Mouse (Mus musculus) lung, embryonic 15.5 days (tissue): ENCODE results near the gene Fam110c. TPM values are rescaled to one million over a fixed set of nuclear protein-coding genes. Genes with fewer than 3 reads are reported as not detected.

Source experiments
- ATAC-seq: fragments of 200-750 bp; cut with Nextera tagmentation; 2 replicates; pipeline ENCODE4 v1.8.0; 2017; ENCODE audit warnings: moderate number of reproducible peaks, borderline replicate concordance; ENCODE audit not compliant: low FRiP score, low TSS enrichment; ENCODE audit errors: extremely low read depth
- H3K27ac ChIP-seq: fragments of 300-500 bp; sonication (generic); 2 replicates; pipeline ENCODE4 v1.5.1; 2015; ENCODE audit warnings: moderate library complexity, mild to moderate bottlenecking, inconsistent platforms
- H3K27me3 ChIP-seq: fragments of 300-500 bp; sonication (generic); 2 replicates; pipeline ENCODE4 v1.6.1; 2015; ENCODE audit warnings: inconsistent platforms
- H3K36me3 ChIP-seq: fragments of 300-500 bp; sonication (generic); 2 replicates; pipeline ENCODE4 v1.6.1; 2015; ENCODE audit warnings: inconsistent platforms
- H3K4me1 ChIP-seq: fragments of 300-500 bp; sonication (generic); 2 replicates; pipeline ENCODE4 v1.6.1; 2015; ENCODE audit warnings: inconsistent platforms
- H3K4me2 ChIP-seq: fragments of 300-500 bp; sonication (generic); 2 replicates; pipeline ENCODE4 v1.6.1; 2015; ENCODE audit warnings: inconsistent platforms, mild to moderate bottlenecking, moderate library complexity
- H3K4me3 ChIP-seq: fragments of 300-500 bp; sonication (generic); 2 replicates; pipeline ENCODE4 v1.5.1; 2015; ENCODE audit warnings: mild to moderate bottlenecking, inconsistent platforms
- H3K9ac ChIP-seq: fragments of 300-500 bp; sonication (generic); 2 replicates; pipeline ENCODE4 v1.6.1; 2015; ENCODE audit warnings: inconsistent platforms
- H3K9me3 ChIP-seq: fragments of 300-500 bp; sonication (generic); 2 replicates; pipeline ENCODE4 v1.6.1; 2016; ENCODE audit warnings: inconsistent platforms
- WGBS: fragments of 180-500 bp; shearing (Covaris S2); methylation state at CpG from one replicate; pipeline ENCODE4 v1.1.7; 2015; 5-methylcytosine and 5-hydroxymethylcytosine counted together
- polyA plus RNA-seq: library from polyadenylated mRNA; unstranded; fragments of >200 nt; fragmentation: Nextera tagmentation; extraction: Ambion mirVana; gene quantifications from 2 replicates; pipeline ENCODE4 v1.2.1, GENCODE M21; 2015

Fam110c gene
- polyA plus RNA-seq, 1 experiment from 2014 or later, result 2.7 TPM

DNA sequence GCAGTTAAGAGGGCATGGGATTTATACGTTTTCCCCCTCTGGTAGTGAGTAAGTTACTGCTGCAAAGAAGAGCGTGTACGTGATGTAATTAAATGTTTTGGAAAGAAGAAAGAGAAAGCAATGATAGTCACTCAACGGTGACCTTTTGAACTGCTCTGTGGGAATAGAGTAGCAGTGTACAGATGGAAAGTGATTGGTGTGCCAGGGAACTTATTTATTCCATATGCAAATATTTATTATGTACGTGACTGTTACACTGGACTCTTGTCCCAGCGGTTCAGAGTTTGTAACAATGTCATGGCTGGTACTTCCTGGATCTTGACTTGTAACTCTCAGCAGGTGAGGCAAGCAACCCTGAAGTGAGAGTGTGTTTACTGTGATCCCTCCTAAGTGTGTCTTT lies 6.7 kb downstream of the Fam110c start:
- H3K9ac ChIP-seq, result no peak overlapping the region
- H3K36me3 ChIP-seq, result no peaks in the 10 kb centered on the region
- 0 out of 2 replicates have a peak, but pooled peaks cover 3% of the 10 kb centered on the region for H3K4me1 ChIP-seq
- H3K4me2 ChIP-seq, result no peak overlapping the region
- no peak overlapping the region for H3K27ac ChIP-seq
- WGBS, result 64% methylated on average over 6 of the region's 6 CpGs
- ATAC-seq, result no peak
- H3K4me3 ChIP-seq, result no peak overlapping the region
- H3K9me3 ChIP-seq, result no peaks in the 10 kb centered on the region
- peaks cover 18% of the 10 kb centered on the region for H3K27me3 ChIP-seq

DNA sequence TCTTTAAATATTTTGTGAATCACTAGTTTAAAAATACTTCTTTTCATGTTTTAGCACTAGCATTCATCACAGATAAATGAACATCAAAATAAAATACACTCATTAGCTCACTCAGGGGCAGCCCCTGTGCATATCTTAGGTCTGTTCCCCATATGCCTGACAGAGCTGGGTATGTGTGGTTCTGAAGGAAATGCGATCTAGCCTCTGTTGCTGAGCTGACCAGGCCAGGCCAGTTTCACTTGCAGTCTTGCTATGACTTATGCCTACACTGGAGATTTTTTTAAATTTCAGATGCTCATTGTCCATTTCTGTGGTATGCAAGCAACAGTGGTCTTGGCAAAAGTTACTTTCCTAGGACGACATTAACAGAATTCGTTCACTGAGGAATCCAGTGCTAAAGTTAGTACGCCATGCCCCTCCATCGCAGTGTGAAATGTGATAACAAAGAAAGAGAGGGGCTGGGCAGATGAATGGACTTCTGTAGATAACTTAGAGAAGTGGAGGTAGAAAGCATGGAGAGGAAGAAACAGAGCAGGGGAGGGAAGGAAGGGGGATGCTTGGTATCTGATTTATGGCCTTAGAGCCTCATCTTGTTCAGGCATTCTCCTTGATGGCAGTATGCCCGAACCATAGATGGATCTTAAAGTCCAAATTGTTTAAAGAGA lies 7.4 kb downstream of the Fam110c start:
- H3K4me1 ChIP-seq, result no peaks in the 10 kb centered on the region
- H3K36me3 ChIP-seq, result no peaks in the 10 kb centered on the region
- no peak overlapping the region for H3K9ac ChIP-seq
- no peak overlapping the region for H3K4me3 ChIP-seq
- no peak for ATAC-seq
- WGBS, result 73% methylated on average over 6 of the region's 6 CpGs
- no peak overlapping the region for H3K27ac ChIP-seq
- H3K9me3 ChIP-seq, result no peaks in the 10 kb centered on the region
- H3K4me2 ChIP-seq, result no peak overlapping the region
- H3K27me3 ChIP-seq, result peaks cover 11% of the 10 kb centered on the region; the same call in 1 of the 2 replicates

DNA sequence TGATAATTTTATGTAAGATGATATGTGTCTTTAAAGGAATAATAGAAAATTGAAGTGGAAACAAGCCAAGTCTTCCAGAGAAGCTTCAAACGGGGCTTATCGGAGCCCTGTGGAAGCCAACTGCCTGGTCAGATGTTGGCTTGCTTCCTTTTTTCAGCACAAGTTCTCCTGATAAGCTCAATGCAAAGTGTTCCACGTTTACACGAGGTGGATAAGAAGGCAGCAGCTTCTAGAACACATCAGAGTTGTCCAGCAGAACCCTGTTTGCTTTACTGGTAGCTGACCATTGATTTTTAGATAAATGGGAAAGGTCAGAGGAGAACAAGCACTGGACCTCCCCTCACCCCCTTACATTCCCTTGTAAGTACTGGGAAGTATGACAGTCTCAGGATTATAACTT lies 9.3 kb downstream of the Fam110c start:
- H3K27ac ChIP-seq, result no peak overlapping the region
- ATAC-seq, result no peak

DNA sequence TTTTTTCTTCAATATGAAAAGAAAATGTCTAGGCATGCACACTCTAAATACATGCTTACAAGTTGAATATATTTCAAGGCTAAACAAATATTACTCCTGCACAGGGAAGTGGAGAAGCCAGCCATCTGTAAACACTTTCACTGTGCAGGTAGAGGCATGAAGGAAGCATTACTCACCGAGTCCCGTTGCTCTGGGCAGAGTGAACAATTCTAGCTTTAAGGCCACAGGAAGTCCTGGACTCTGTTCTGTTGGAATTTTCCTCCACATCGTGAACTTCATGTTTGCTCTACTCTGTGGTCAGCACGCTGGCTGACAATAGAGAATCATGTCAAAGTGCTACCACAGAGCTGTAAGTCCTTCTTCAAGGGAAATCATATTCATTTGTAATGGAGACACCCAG lies 9.7 kb downstream of the Fam110c start:
- no peak for ATAC-seq
- Histone ChIP-seq H3K4me3 (no peak overlapping the region), H3K9me3 (no peaks in the 10 kb centered on the region), H3K4me1 (no peaks in the 10 kb centered on the region), H3K27ac (no peak overlapping the region), H3K4me2 (no peak overlapping the region), H3K27me3 (no peaks in the 10 kb centered on the region), H3K36me3 (no peaks in the 10 kb centered on the region), H3K9ac (no peak overlapping the region)
- 43% methylated on average over 4 of the region's 4 CpGs for WGBS

More for the DNA sequence above, 9.3 kb downstream of the Fam110c start:
- no peaks in the 10 kb centered on the region for H3K9me3 ChIP-seq
- no peaks in the 10 kb centered on the region for H3K4me1 ChIP-seq
- no peak overlapping the region for H3K4me3 ChIP-seq
- no peak overlapping the region for H3K9ac ChIP-seq
- H3K4me2 ChIP-seq, result no peak overlapping the region
- H3K27me3 ChIP-seq, result no peaks in the 10 kb centered on the region
- H3K36me3 ChIP-seq, result no peaks in the 10 kb centered on the region
- 19% methylated on average over 4 of the region's 4 CpGs for WGBS

DNA sequence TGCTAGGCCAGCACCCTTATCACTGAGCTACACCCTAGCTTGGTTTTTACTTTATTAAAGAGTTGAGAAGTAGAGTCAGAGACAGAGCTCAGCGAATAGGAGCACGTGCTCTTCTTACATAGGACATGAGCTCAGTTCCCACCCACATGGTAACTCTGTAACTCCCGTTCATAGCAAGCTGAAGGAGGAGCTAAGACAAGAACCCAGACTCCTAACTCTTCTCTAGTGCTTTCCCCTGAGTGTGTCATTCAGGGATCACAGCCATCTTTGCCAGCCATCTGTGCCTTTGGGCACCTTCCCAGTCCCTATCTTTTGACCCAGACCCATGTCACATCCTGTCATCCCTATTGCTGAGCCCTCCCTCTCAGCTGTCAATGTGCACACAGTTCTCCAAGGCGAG lies 13.4 kb downstream of the Fam110c start:
- no peak for ATAC-seq
- no peaks in the 10 kb centered on the region for H3K9me3 ChIP-seq
- no peak overlapping the region for H3K4me2 ChIP-seq
- H3K4me1 ChIP-seq, result no peaks in the 10 kb centered on the region
- no peak overlapping the region for H3K4me3 ChIP-seq
- H3K9ac ChIP-seq, result no peak overlapping the region
- no peaks in the 10 kb centered on the region for H3K27me3 ChIP-seq
- WGBS, result 77% methylated on average over 4 of the region's 4 CpGs
- H3K36me3 ChIP-seq, result no peaks in the 10 kb centered on the region
- H3K27ac ChIP-seq, result no peak overlapping the region

DNA sequence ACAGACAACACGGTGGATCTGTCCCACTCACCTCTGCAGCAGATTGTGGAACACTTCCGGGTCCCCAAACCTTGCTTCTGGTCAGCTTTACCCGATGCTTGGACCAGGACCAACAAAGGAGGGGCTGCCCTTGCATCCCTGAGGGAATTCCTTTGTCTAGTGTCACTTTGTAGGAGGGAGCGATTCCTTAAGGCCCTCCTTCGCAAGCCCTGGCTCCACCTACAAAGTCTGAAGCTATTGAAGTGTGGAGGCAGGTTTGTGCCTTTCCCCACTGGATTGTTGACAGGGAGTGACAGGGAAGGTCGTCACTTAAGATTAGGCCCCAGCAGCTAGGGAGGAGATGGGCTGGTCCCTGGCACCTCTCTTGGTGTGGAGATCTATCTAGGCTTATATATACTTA lies 16.7 kb downstream of the Fam110c start:
- Histone ChIP-seq H3K4me3 (no peak overlapping the region), H3K27me3 (no peaks in the 10 kb centered on the region), H3K27ac (no peak overlapping the region), H3K4me2 (no peak overlapping the region), H3K9ac (no peak overlapping the region), H3K36me3 (no peaks in the 10 kb centered on the region), H3K9me3 (no peaks in the 10 kb centered on the region), H3K4me1 (no peaks in the 10 kb centered on the region)
- ATAC-seq, result no peak
- 38% methylated on average over 6 of the region's 6 CpGs for WGBS

DNA sequence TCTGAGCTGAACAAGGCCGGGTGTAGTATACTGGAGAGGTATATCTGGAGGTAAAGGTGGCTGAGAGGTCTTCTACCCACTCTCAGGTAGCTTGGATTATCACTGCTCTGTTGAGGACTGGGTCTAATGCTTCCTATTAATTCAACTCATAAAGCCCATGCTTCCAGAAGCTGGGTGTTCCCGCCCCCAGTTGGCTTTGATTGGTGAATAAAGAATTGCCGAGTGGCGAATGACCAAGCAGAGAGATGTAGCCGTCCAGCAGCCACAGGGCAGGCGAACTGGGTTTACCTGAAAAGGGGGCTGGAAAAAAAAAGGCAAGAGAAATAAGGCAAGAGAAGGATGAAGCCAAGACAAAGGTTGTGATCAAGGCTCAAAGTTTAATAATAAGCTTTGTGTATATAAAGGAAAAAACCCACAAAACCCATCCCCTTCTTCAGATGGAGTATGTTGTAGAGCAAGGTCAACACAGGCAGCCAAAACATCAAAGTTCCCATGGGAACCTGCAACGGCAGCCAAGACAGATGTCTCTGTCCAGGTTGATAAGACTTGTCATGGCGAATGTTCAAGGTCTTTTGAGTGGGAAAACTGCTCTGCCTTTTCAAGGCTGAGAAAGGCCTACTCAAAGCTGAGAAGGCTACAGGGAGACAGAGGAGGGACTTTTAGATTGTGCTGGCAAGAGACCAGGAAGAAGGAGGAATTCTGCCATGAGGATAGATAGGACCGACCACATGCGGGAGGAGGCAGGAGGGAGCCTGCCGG lies 17.4 kb downstream of the Fam110c start:
- H3K27me3 ChIP-seq, result no peaks in the 10 kb centered on the region
- no peak overlapping the region for H3K9ac ChIP-seq
- 68% methylated on average over 11 of the region's 11 CpGs for WGBS
- H3K4me3 ChIP-seq, result no peak overlapping the region
- ATAC-seq, result no peak
- H3K4me2 ChIP-seq, result no peak overlapping the region
- no peaks in the 10 kb centered on the region for H3K36me3 ChIP-seq
- no peak overlapping the region for H3K27ac ChIP-seq
- H3K9me3 ChIP-seq, result no peaks in the 10 kb centered on the region
- no peaks in the 10 kb centered on the region for H3K4me1 ChIP-seq

DNA sequence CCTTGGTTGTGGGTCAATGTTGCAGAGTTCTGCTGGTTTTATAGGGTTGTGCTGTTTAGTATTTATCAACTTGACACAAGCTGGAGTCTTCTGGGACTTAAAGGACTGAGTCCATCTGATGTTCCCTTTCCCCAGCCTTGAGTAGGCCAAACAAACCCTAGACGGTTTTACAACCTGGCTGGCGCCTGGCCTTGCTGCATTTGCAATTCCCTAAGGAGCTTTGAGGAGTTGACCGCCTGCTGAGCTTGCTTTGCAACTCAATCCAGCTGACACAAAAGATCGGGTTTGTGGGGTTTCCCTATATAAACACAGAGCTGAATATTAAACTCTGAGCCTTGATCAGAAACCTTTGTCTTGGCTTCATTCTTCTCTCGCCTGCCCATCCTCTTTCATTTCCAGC lies 18.8 kb downstream of the Fam110c start:
- Histone ChIP-seq H3K4me2 (no peak overlapping the region), H3K4me3 (no peak overlapping the region), H3K36me3 (no peaks in the 10 kb centered on the region), H3K9me3 (no peaks in the 10 kb centered on the region), H3K4me1 (no peaks in the 10 kb centered on the region), H3K9ac (no peak overlapping the region), H3K27ac (no peak overlapping the region), H3K27me3 (no peaks in the 10 kb centered on the region)
- no peak for ATAC-seq
- WGBS, result 41% methylated on average over 5 of the region's 5 CpGs

DNA sequence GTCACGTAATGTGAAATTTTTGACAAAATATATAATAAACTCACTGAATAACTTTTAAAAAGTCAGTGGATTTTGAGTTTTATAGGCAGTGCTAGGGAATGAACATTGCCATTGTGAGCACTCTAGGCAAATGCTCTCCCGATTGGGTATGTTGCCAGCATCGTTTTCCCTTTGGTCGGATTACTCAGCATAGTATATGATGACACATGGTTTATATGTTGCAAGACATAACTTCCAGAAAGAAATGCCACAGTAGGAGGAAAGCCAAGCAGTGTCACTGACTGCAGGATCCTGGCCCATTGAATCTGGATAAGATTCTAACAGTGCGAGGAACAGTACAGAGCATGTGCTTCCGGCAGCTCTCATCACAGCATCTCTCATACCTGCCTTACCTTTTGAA lies 23.5 kb downstream of the Fam110c start:
- Histone ChIP-seq H3K4me1 (no peaks in the 10 kb centered on the region), H3K4me3 (no peak overlapping the region), H3K9me3 (no peaks in the 10 kb centered on the region), H3K9ac (no peak overlapping the region), H3K36me3 (no peaks in the 10 kb centered on the region), H3K4me2 (no peak overlapping the region), H3K27ac (no peak overlapping the region), H3K27me3 (no peaks in the 10 kb centered on the region)
- ATAC-seq, result no peak
- 85% methylated on average over 6 of the region's 6 CpGs for WGBS

DNA sequence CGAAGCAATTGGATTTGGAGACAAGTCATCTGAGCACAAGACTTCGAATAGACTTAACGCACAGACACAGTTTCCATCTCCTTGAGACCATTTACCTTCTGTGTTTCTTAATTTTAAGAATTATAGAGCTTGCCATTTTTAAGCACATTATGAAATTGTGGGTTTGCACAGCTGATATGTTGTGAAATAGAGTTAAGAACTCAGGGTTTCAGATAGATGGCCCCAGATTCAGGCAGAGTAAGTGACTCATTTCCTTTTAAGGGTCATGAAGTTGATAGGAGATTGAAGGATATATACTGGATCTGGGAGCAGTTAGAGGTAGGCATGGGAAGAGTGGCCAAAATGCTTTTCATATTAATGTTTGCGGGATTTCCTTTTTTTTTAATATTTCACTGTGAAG lies 27.5 kb downstream of the Fam110c start:
- H3K4me3 ChIP-seq, result no peak overlapping the region
- no peaks in the 10 kb centered on the region for H3K4me1 ChIP-seq
- no peaks in the 10 kb centered on the region for H3K9me3 ChIP-seq
- H3K27me3 ChIP-seq, result no peaks in the 10 kb centered on the region
- 92% methylated on average over 4 of the region's 4 CpGs for WGBS
- H3K36me3 ChIP-seq, result no peaks in the 10 kb centered on the region
- ATAC-seq, result no peak
- H3K27ac ChIP-seq, result no peak overlapping the region
- H3K4me2 ChIP-seq, result no peak overlapping the region
- no peak overlapping the region for H3K9ac ChIP-seq

DNA sequence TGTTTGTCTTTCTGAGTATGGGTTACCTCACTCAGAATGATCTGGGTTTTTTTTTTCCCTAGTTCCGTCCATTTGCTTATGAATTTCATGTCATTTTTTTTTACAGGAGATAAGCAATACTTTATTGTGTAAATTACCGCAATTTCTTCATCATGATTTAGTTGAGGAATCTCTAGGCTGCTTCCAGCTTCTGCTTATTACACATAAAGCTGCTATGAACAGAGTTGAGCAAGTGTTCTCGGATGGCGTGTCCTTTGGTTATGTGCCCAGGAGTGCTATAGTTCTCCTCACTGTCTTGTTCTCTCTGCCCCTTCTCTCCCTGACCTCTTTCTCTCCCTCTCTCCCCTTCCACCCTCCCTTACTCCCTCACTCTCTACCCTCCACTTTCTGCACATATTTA lies 28.2 kb downstream of the Fam110c start:
- Histone ChIP-seq H3K27me3 (no peaks in the 10 kb centered on the region), H3K9me3 (no peaks in the 10 kb centered on the region), H3K4me2 (no peak overlapping the region), H3K9ac (no peak overlapping the region), H3K36me3 (no peaks in the 10 kb centered on the region), H3K4me1 (no peaks in the 10 kb centered on the region), H3K4me3 (no peak overlapping the region), H3K27ac (no peak overlapping the region)
- 76% methylated on average over 4 of the region's 4 CpGs for WGBS
- ATAC-seq, result no peak

DNA sequence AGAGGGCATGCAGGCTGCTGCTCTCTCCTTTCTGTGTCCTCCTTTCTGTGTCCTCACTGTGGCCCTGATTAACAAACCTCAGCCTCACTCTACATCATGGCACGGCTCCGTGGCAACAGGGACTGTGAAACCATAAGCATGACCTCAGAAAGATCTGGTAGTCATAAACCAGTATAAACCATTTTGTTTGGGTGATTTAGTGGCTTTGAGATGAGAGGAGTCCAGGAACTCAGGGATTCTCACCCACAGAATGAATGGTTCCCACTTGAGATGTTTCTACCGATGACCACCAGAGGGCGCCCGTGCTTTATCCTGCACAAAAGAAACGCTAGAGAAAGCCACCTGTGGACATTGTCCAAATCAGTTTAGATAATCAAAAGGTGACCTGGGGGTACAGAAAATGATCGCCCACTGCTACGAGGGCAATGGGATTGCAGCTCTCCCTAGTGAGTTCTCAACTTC lies 42.4 kb downstream of the Fam110c start:
- no peak for ATAC-seq

More for the DNA sequence above, 42.4 kb downstream of the Fam110c start:
- WGBS, result 11% methylated on average over 8 of the region's 8 CpGs
- no peak overlapping the region for H3K4me3 ChIP-seq
- no peak overlapping the region for H3K27ac ChIP-seq
- no peaks in the 10 kb centered on the region for H3K36me3 ChIP-seq
- H3K4me1 ChIP-seq, result no peaks in the 10 kb centered on the region
- H3K9me3 ChIP-seq, result no peaks in the 10 kb centered on the region
- no peak overlapping the region for H3K4me2 ChIP-seq
- H3K9ac ChIP-seq, result no peak overlapping the region
- H3K27me3 ChIP-seq, result no peaks in the 10 kb centered on the region
